Mouse (Mus musculus) heart, embryonic 13.5 days (tissue): ENCODE data around the gene Ugt1a6b. TPM values are rescaled to one million over a fixed set of nuclear protein-coding genes. Genes with fewer than 3 reads are reported as not detected.

Experiments used
- ATAC-seq: fragments of 200-750 bp; cut with Nextera tagmentation; 2 replicates; pipeline ENCODE4 v1.8.0; 2017; ENCODE audit warnings: moderate TSS enrichment; ENCODE audit not compliant: insufficient number of reproducible peaks, low FRiP score, low TSS enrichment; ENCODE audit errors: extremely low read depth
- H3K27ac ChIP-seq: fragments of 300-500 bp; sonication (generic); replicated peaks from 2 replicates; pipeline ENCODE4 v1.5.1; 2015; ENCODE audit warnings: moderate library complexity, mild to moderate bottlenecking, inconsistent platforms
- H3K27me3 ChIP-seq: fragments of 300-500 bp; sonication (generic); replicated peaks from 2 replicates; pipeline ENCODE4 v1.6.1; 2015; ENCODE audit warnings: mild to moderate bottlenecking, inconsistent platforms
- H3K36me3 ChIP-seq: fragments of 300-500 bp; sonication (generic); 2 replicates; pipeline ENCODE4 v1.6.1; 2015; ENCODE audit warnings: mild to moderate bottlenecking, inconsistent platforms
- H3K4me1 ChIP-seq: fragments of 300-500 bp; sonication (generic); 2 replicates; pipeline ENCODE4 v1.6.1; 2015; ENCODE audit warnings: inconsistent platforms
- H3K4me2 ChIP-seq: fragments of 300-500 bp; sonication (generic); 2 replicates; pipeline ENCODE4 v1.6.1; 2015; ENCODE audit warnings: inconsistent platforms, mild to moderate bottlenecking, moderate library complexity
- H3K4me3 ChIP-seq: fragments of 300-500 bp; sonication (generic); 2 replicates; pipeline ENCODE4 v1.5.1; 2015; ENCODE audit warnings: moderate library complexity, mild to moderate bottlenecking, inconsistent platforms
- H3K9ac ChIP-seq: fragments of 300-500 bp; sonication (generic); 2 replicates; pipeline ENCODE4 v1.6.1; 2015; ENCODE audit warnings: inconsistent platforms, mild to moderate bottlenecking, moderate library complexity
- H3K9me3 ChIP-seq: fragments of 300-500 bp; sonication (generic); 2 replicates; pipeline ENCODE4 v1.6.1; 2016; ENCODE audit warnings: inconsistent platforms
- WGBS: fragments of 180-500 bp; shearing (Covaris S2); methylation state at CpG from one replicate; pipeline ENCODE4 v1.1.7; 2015; ENCODE audit warnings: mixed read lengths; 5-methylcytosine and 5-hydroxymethylcytosine counted together
- polyA plus RNA-seq: library from polyadenylated mRNA; unstranded; fragments of >200 nt; fragmentation: Nextera tagmentation; extraction: Ambion mirVana; gene quantifications from 2 replicates; pipeline ENCODE4 v1.2.1, GENCODE M21; 2015

The Ugt1a6b gene
- polyA plus RNA-seq, 1 experiment from 2014 or later = not detected

DNA sequence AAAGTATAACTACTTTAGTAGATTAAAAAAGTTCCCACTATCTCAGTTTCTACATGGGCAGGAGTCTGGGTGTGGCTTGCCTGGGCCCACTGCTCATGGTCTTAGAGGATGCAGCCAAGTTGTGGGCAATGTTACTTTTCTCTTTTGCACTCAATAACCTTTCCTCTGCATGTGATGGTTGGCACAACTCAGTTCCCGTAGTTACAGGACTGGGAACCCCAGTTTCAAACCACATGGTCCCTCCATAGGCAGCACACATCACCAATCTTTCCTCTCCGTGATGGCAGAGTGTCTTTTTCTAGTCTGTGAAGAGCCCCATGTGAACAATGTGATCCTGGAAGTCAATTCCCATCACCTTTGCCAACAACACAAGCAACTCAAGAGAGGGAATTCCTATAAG, 124.4 kb downstream of the Ugt1a6b start:
- H3K4me1 ChIP-seq = no peaks in the 10 kb centered on the region
- no peak for ATAC-seq
- no peak overlapping the region for H3K4me2 ChIP-seq
- no peak overlapping the region for H3K9ac ChIP-seq
- no peaks in the 10 kb centered on the region for H3K36me3 ChIP-seq
- 50% methylated on average over 2 of the region's 2 CpGs for WGBS
- peaks cover 73% of the 10 kb centered on the region for H3K9me3 ChIP-seq
- H3K27ac ChIP-seq = no peak overlapping the region
- no peak overlapping the region for H3K4me3 ChIP-seq
- no peaks in the 10 kb centered on the region for H3K27me3 ChIP-seq

DNA sequence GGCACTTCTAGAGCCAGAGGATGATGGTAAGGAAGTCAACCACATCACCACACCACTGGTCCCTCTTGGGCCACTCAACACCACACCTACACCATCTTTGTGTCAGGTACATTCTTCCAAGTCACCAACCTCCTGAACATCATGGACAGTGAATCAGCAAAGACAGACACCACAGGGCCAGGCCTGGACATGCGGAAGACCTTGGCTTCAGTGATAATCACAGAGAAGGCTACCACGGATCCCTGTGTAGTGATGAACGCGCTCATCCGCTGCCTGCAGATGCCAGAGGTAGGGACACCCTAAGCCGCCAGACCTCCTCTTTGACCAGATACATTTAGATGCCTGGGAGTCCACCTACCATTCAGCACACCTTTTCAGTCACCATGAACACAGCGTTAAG, 125.1 kb downstream of the Ugt1a6b start:
- H3K4me2 ChIP-seq = no peak overlapping the region
- peaks cover 79% of the 10 kb centered on the region for H3K9me3 ChIP-seq
- 65% methylated on average over 7 of the region's 7 CpGs for WGBS

DNA sequence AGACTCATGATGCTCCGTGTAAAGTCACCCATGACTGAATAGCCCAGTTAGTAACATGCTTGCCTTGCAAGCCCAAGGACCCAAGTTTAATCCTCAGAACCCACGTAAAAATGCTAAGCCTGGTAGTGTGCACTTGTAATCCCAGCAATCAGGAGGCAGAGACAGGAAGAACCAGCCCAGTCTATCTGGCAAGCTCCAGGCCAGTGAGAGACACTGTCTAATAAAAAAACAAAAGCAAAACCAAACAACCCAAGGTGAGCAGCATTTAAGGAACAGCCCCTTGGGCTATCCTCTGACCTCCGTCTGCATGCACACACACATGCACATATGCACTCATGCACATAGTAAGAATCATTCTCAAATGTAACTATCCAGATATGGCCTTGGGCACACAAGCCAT, 126.5 kb downstream of the Ugt1a6b start:
- 68% methylated on average over 3 of the region's 3 CpGs for WGBS
- ATAC-seq = no peak
- no peak overlapping the region for H3K4me2 ChIP-seq
- H3K4me3 ChIP-seq = no peak overlapping the region
- H3K9me3 ChIP-seq = peaks cover 91% of the 10 kb centered on the region
- H3K27ac ChIP-seq = no peak overlapping the region
- no peaks in the 10 kb centered on the region for H3K27me3 ChIP-seq
- H3K9ac ChIP-seq = no peak overlapping the region
- no peaks in the 10 kb centered on the region for H3K36me3 ChIP-seq
- H3K4me1 ChIP-seq = no peaks in the 10 kb centered on the region

More for the DNA sequence above, 125.1 kb downstream of the Ugt1a6b start:
- Histone ChIP-seq H3K9ac (no peak overlapping the region), H3K4me3 (no peak overlapping the region), H3K36me3 (no peaks in the 10 kb centered on the region), H3K4me1 (no peaks in the 10 kb centered on the region), H3K27me3 (no peaks in the 10 kb centered on the region), H3K27ac (no peak overlapping the region)
- 0 out of 2 replicates have a peak, but pooled peaks have one; percentile 4 for ATAC-seq

DNA sequence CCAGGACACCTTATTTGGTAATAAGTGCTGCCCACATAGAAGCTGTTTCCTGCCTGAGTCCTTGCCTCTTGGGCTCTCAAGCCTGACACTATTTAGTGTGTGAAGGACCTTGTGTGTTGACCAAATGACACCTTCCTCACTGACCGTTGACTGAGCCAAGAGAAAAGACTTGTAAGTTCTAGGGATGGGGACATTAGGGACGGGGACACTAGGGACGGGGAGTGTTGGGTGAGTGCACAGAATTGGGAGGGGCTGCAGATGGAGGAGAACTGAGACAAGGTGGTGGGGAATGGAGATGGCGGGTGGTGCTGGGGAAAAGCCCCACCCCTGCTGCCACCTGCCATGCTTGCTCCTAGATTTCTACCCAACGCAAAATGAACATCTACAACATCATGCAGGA, 126.9 kb downstream of the Ugt1a6b start:
- H3K9me3 ChIP-seq = peaks cover 96% of the 10 kb centered on the region
- ATAC-seq = no peak

DNA sequence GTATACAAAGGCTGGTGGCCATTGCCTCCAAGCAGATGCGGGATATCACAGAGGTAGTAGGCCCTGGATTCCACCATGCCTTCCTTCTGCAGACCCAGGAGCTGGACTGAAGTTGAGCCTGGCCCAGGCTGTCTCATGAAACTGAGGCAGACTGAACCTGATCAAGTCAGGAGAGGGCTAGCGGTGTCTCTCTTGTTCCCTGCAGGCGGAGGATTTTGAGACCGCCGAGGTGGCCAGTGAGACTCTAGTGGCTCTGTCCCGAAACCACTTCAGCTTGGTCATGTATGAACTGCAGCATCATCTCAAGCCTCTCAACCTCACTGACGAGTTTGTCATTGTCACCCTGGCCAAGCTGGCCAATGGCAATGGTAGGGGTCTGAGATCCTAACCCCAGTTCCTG, 127.4 kb downstream of the Ugt1a6b start:
- no peaks in the 10 kb centered on the region for H3K36me3 ChIP-seq
- H3K4me2 ChIP-seq = no peak overlapping the region
- no peaks in the 10 kb centered on the region for H3K27me3 ChIP-seq
- peaks cover 98% of the 10 kb centered on the region for H3K9me3 ChIP-seq
- no peak for ATAC-seq
- no peak overlapping the region for H3K4me3 ChIP-seq
- WGBS = 66% methylated on average over 7 of the region's 7 CpGs
- H3K9ac ChIP-seq = no peak overlapping the region
- no peak overlapping the region for H3K27ac ChIP-seq
- H3K4me1 ChIP-seq = no peaks in the 10 kb centered on the region

More for the DNA sequence above, 126.9 kb downstream of the Ugt1a6b start:
- no peaks in the 10 kb centered on the region for H3K4me1 ChIP-seq
- no peaks in the 10 kb centered on the region for H3K27me3 ChIP-seq
- no peaks in the 10 kb centered on the region for H3K36me3 ChIP-seq
- 69% methylated on average over 5 of the region's 5 CpGs for WGBS
- no peak overlapping the region for H3K9ac ChIP-seq
- no peak overlapping the region for H3K4me2 ChIP-seq
- H3K4me3 ChIP-seq = no peak overlapping the region
- H3K27ac ChIP-seq = no peak overlapping the region

DNA sequence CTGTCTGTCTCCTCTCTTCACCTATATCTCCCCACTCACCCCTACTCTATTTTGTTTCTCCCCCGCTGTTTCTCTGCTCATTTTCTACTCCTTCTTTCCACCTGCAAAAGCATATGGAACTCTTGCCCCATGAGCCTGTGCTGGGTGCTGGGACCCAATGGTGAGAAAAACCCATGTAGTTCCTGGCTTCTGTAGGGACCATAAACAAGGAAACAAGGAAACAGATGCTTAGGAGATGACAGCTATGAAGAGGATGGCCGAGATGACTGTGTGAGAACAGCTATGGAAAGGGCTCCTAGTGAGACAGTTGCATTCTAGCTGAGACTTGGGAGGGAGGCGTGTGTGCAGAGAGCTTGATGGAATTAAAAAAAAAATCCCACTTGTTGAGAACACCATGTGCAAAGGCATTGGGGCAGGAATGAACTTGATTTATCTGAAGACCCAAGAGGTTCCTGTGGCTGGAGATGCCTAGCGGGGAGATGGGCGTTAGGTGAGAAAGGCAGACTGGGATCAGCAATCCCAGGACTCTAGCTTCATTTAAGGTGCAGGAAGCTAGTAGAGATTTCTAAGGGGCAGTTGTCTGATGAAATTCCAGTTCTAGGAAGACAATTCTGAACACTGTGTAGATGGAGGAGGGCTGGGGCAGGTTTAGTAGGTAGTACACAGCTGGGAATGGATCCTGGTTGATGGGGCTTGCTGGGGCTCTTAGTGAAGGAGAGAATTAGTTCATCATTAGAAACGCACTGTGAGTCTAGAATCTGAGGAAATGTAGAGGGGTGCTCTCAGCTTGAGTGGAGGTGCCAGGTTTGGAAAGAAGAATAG, 128.1 kb downstream of the Ugt1a6b start:
- Histone ChIP-seq H3K4me2 (no peak overlapping the region), H3K36me3 (no peaks in the 10 kb centered on the region), H3K27me3 (no peaks in the 10 kb centered on the region), H3K9ac (no peak overlapping the region), H3K9me3 (peaks cover 98% of the 10 kb centered on the region), H3K4me1 (no peaks in the 10 kb centered on the region), H3K27ac (no peak overlapping the region), H3K4me3 (no peak overlapping the region)
- 66% methylated on average over 6 of the region's 6 CpGs for WGBS
- ATAC-seq = no peak

DNA sequence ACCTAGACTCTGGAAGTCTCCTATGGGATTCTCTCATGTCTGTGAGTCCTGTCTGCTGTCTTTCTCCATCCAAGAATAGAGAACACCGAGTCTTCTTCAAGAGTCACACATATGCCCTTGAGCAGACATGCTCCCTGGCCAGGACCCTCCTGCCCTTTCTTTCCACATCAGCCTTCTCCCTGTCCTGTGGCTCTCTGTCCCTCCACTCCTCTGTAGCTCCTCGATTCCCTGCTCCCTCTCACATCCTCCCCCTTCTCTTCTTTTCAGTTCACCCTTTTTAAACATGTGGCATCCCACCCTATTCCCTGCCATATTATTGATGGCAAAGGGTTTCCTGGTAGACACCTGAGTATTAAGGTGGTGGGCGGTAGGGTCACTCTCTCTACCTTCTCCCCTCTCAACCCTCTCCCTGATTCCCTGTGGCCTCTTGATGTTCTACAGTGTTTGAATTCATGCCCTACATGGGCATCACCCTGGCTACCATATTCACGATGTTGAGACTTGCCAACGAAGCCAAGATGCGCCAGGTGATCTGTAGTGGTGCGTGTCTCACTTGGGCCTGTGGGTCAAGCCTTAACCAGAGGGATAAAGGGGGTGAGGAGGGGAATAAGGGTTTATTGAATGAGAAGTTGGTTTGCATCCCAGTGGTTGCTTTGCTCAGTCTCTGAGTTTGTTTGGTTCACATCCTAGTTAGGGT, 128.9 kb downstream of the Ugt1a6b start:
- Histone ChIP-seq H3K9ac (no peak overlapping the region), H3K36me3 (no peaks in the 10 kb centered on the region), H3K4me3 (no peak overlapping the region), H3K9me3 (peaks cover 94% of the 10 kb centered on the region), H3K27ac (no peak overlapping the region), H3K4me2 (no peak overlapping the region), H3K27me3 (no peaks in the 10 kb centered on the region), H3K4me1 (no peaks in the 10 kb centered on the region)
- ATAC-seq = no peak
- WGBS = 57% methylated on average over 7 of the region's 7 CpGs

DNA sequence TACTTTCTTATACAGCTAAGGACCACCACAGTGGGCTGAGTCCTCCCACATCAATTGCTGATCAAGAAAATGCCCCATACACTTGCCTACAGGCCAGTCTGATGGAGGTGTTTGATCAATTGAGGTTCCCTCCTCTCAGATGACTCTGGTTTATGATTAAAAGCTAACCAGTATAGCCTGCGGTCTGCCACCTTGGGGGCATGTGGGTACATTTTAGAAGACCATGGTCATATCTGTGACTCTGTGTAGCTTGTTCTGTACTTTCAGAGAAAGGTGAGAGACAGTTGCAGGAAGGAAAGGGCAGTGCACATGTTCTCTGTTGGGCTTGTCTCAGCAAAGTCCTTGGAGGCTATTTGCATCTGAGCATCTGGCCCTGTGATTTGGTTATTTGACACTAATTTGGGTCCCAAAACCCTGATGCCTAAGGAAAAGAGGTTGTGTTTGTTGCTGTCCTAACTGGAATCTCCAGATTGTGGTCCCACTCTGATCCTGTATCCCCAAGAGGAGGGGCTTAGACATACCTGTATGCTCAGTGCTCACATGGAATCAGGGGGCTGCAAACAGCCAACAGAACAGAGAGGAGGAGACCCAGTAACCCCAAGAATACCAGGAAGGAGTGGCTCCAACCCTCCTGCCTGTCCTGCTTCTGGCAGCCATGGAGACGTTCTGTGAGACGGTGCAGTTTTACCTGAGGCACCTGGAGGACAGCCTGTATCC, 129.8 kb downstream of the Ugt1a6b start:
- Histone ChIP-seq H3K9me3 (peaks cover 94% of the 10 kb centered on the region), H3K27me3 (no peaks in the 10 kb centered on the region), H3K4me3 (no peak overlapping the region), H3K4me2 (no peak overlapping the region), H3K9ac (no peak overlapping the region), H3K27ac (no peak overlapping the region), H3K36me3 (no peaks in the 10 kb centered on the region), H3K4me1 (no peaks in the 10 kb centered on the region)
- ATAC-seq = no peak
- WGBS = 46% methylated on average over 3 of the region's 3 CpGs

DNA sequence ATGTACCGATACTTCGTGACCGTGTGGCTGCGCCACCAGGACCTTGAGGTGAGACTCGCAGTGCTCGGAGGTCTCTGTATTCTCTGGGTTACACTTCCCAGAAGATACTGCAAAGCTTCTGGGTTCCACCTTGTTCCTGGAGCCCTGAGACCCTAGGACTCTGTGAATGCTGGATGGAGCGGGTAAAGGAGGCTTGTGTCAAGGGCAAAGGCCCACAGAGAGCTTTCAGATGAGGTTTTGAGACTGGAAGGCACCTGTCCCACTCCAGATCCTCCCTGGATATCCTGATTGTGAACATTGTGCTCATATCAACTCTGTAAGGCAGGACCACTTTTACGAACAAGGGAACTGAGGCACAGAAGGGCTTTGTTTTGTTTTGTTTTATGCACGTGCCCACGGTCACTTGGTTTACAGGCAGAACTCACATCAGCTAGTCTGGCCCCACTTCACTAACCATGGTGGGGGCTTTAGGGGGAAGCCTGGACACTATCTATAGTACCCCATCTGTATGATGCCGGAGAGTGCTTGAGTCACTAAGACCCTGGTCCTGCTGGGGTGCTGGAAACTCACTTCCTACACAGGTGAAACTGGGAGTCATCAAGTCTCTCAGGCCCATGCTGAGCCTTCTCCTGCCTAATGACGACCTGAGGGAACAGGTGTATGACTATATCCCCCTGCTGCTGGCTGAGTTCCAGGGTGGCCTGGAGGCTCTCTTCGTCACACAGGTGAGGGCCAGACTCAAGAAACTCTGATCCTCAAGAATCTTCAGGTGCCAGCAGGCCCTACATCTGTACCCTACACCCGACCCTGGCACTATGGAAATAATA, 130.6 kb downstream of the Ugt1a6b start:
- Histone ChIP-seq H3K9ac (no peak overlapping the region), H3K27me3 (no peaks in the 10 kb centered on the region), H3K9me3 (peaks cover 94% of the 10 kb centered on the region), H3K4me1 (no peaks in the 10 kb centered on the region), H3K4me2 (no peak overlapping the region), H3K4me3 (no peak overlapping the region), H3K27ac (no peak overlapping the region), H3K36me3 (no peaks in the 10 kb centered on the region)
- no peak for ATAC-seq
- 56% methylated on average over 14 of the region's 14 CpGs for WGBS

DNA sequence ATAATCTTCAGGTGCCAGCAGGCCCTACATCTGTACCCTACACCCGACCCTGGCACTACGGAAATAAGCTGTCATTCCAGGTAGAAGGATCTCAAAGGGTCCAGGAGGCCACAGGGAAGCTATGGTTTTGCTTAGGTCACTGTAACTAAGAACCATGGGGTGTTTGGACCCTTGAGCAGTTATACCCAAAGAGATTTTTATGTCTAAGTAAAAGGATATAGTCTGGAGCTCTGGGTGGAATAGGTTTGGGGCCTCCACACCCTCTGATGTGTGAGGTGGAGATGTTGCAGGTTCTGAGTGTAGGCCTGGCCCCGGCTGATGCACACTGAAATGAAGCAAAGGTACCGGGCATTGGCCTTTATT, 131.2 kb downstream of the Ugt1a6b start:
- H3K9me3 ChIP-seq = peaks cover 94% of the 10 kb centered on the region
- no peaks in the 10 kb centered on the region for H3K4me1 ChIP-seq
- no peaks in the 10 kb centered on the region for H3K27me3 ChIP-seq
- no peak overlapping the region for H3K4me2 ChIP-seq
- H3K27ac ChIP-seq = no peak overlapping the region
- no peaks in the 10 kb centered on the region for H3K36me3 ChIP-seq
- WGBS = 56% methylated on average over 4 of the region's 4 CpGs
- no peak overlapping the region for H3K9ac ChIP-seq
- H3K4me3 ChIP-seq = no peak overlapping the region
- no peak for ATAC-seq

DNA sequence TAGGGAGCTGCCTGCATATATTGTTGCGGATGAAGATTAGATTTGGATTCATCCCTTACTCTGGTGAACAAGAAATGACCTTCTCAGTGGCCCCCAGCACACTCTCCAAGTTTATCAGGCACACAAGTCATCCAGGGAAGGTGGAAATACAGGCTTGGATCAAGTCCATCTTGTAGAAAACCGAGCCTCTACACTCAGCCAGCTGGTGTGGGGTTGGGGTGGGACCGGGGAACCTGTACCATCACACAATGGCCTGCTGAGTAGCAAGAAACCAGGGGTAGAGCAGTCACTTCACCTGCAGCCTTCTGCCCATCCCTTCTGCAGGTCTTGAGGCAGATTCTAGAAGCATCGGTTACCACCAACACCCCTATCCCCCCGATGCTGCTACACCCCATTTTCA, 131.6 kb downstream of the Ugt1a6b start:
- no peaks in the 10 kb centered on the region for H3K4me1 ChIP-seq
- H3K27ac ChIP-seq = no peak overlapping the region
- H3K27me3 ChIP-seq = no peaks in the 10 kb centered on the region
- peaks cover 94% of the 10 kb centered on the region for H3K9me3 ChIP-seq
- H3K4me2 ChIP-seq = no peak overlapping the region
- H3K36me3 ChIP-seq = no peaks in the 10 kb centered on the region
- ATAC-seq = no peak
- H3K9ac ChIP-seq = no peak overlapping the region
- WGBS = 39% methylated on average over 5 of the region's 5 CpGs
- H3K4me3 ChIP-seq = no peak overlapping the region
